Mouse (Mus musculus): Measurements from ENCODE around the gene Magi1.
"Not testable (repeated sequence)": the region's sequence is repeated elsewhere in the genome, so short reads cannot be mapped to it uniquely, and the experiment has no call there.

Magi1 gene

GRCm38 (mm10) chr6:94045180-94045579, 238.5 kb downstream of the Magi1 start:
- DNase-seq: no peak

GRCm38 (mm10) chr6:94043461-94043860, 240.3 kb downstream of the Magi1 start:
- DNase-seq: no peak

DNA sequence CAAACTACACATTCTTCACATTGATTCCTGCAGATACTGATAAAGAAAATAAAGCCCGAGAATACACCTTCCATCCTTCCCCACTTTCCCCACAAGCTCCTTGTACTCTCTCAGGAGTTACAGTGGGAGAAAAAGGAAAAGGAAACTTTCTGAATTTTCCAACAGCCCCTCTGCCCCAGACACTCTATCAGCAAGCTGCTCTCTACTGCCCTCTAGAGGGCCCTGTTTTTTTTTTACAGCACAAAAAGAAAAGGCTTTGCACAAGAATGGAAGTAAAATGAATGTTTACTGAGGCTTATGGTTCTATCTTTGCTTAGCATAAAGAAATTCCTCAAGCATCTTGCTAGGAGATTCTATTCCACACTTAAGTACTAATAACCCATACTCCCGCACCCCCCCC, 243.6 kb downstream of the Magi1 start:
- no peak for DNase-seq

GRCm38 (mm10) chr6:94038897-94039296, 244.8 kb downstream of the Magi1 start:
- no peak for DNase-seq

DNA sequence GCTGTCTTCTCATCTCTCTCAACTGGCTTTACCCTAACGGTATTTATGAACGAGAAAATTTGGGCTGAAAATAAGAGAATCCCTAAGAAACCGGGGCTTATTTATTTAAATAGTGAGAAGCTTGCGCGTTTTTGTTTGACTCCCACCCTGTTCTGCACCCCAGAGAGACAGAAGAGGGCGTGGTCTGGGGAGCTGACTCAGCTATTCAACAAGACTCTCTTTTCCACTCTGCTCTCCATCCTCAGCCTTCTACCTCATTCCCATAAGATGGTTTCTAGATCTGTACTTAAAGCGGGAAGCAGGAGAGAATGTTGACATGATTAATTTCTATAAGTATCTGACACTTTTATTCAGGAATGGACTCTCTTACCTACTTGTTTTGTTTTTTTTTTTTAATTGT, 247.2 kb downstream of the Magi1 start:
- DNase-seq: no peak

DNA sequence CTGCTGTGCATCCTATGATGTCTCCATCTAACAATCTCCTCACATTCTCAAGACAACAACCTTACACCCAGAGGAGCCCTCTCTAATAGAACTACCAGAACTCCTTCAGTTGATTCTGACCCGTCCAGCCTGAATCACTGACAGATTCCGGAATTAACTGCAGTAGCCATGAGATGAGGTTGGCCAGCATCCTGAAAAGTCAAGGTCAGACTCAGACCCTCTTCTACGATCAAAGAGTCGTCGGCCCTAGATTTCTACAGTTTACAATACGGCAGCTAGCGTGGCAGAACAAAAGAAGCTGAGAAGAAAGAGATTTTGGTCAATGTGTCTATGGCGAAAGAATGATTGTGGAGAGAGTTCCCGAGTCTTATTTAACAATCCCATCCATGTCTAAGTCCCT, 257.4 kb downstream of the Magi1 start:
- DNase-seq: no peak

DNA sequence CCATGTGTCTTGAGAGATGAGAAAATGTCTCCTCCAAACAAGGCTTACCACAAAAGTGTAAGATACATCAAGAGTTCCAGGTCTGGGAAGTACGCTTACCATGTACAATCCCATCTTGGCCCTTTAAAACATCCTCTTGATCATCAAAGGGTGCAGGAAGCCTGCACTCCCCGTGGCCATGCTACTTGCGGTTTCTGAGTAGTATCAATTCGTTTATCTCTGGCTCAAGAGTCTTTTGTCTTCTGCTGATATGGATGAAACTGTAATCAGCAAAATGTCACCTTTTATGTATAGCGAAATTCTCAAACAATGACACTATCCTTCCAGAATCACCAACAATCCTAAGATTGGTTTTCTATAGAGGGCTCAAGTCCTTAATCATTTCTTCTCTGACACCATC, 261.3 kb downstream of the Magi1 start:
- DNase-seq: no peak

- no peak for DNase-seq
Measured at GRCm38 (mm10) chr6:94021239-94021962, 262.3 kb downstream of the Magi1 start.

DNA sequence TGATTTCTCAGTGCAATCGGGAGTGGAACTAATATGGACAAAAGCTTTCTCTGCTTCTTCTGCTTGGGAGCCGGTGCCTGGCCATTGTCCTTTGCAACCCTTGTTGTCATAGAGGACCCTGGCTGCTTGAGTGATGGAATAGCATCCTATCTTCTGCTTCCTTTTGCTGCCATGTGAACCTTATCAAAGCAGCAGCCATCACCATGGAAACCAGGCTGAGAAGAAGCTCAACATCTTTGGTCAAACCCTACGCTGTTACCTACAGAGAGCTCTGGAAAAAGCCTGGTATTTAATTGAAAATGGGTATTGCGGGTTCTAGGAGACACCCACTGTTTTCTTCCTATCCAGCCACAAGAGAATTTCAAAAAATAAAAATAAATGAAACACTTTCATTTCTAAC, 263.2 kb downstream of the Magi1 start:
- no peak for DNase-seq

- no peak for DNase-seq
Measured at GRCm38 (mm10) chr6:94019935-94020334, 263.8 kb downstream of the Magi1 start.

- DNase-seq: no peak
Measured at GRCm38 (mm10) chr6:94013761-94014160, 270.0 kb downstream of the Magi1 start.

- no peak for DNase-seq
Measured at GRCm38 (mm10) chr6:94011947-94012346, 271.8 kb downstream of the Magi1 start.

DNA sequence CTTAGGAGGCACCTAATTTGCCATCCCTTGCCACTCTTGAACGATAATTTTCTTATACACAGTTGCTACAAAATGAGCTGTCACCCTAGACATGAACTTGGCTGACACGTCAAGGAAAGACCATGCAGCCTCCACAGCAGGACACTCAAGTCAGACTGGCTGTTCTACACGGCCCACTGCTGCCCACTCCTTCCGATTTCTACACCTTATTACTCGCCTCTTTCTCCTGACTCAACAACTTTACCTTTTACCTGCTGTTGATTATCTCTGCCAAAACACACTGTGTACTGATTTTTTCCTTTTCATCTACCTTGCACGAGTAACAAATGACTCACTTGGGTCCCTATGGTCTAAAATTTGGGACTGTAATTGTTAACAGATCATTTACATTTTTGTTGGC, 272.2 kb downstream of the Magi1 start:
- DNase-seq: no peak

- DNase-seq: no peak
Measured at GRCm38 (mm10) chr6:94008577-94008976, 275.1 kb downstream of the Magi1 start.

GRCm38 (mm10) chr6:94003586-94003985, 280.1 kb downstream of the Magi1 start:
- DNase-seq: not testable (repeated sequence)

GRCm38 (mm10) chr6:93996841-93997485, 286.8 kb downstream of the Magi1 start:
- no peak for DNase-seq

DNA sequence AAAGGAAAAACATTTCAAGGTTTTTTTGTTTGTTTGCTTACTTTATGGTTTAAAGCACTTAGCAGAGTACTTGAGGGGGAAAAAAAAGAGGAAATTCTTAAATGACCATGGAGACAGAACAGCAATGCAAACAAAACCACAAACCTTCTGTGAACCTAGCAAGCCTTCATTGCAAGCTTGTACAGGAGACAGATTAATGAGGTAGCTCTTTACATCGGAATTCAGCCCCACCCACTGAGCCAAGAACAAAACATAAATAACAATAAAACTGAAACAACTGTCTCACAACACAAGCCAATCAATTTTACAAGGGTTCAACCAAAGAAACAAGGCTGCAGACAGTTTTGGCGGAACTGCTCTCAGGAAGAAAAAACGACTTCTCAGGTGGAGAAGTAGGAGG, 296.2 kb downstream of the Magi1 start:
- no peak for DNase-seq

DNA sequence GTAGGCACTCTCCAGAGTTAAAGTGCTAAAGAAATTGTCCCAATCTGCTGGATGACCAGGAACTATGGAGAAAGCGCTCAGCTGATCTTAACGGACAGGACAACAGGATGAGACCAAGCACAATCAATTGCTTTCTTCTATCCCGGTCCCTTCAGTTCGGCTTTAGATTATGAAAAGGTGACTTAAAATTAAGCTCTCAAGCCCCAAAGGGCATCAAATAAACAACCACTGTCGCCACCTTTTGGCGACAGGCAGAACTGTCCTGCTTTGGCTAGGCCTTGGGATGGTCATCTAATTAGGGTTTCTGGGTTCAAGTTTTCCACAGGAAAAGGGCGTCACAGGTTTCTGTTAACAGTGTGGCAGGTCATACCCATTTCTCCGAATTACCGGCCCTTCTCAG, 298.6 kb downstream of the Magi1 start:
- DNase-seq: peak; percentile 28

- no peak for DNase-seq
Measured at GRCm38 (mm10) chr6:93983551-93983950, 300.2 kb downstream of the Magi1 start.

- no peak for DNase-seq
Measured at GRCm38 (mm10) chr6:93981211-93981610, 302.5 kb downstream of the Magi1 start.

GRCm38 (mm10) chr6:93979241-93979640, 304.5 kb downstream of the Magi1 start:
- DNase-seq: no peak

DNA sequence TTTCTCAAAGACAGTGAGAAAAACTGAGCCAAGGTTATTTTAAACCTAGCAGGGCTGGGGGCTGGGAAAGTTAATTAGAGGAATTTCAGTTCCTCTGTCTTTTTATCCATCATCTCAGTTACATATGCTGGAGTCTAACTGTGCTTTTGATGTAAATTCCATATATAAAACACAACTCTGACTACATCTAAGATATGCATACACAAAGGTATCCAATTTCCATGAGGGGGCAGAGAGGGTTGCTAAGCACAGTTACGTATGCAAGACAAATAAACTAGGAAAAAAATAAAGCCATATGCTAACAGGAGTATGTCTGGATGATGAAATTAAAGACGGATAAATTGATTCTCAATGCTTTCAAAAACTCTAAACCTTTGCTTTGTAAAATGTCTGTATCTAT, 315.0 kb downstream of the Magi1 start:
- DNase-seq: no peak

DNA sequence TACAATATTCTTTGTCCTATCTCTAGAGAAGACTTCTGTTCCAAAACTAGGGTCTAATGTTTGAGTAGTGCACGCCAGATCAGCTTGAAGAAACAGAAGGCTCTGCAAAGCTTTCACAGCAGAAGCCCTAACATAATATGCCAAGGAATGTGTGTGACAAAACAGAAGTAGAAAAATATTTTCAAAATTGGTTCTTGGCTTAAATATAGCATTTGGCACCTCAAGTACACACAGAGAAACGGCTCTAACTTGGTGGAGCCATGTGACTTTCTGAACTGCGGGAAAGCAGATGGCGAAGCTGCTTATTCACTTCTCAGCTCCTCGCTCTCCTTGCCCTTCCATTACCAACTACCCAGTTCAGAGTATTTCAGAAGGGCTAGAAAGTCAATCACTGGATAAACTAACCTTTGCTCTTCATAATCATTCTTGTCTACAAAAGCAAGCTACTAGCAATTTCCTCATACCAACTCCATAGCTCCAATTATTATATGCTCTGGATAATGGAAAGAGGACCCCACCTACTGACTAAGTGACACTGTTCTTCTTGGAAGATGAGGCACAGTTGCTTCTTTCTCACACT, 320.9 kb downstream of the Magi1 start:
- no peak for DNase-seq

GRCm38 (mm10) chr6:93961782-93962181, 321.9 kb downstream of the Magi1 start:
- no peak for DNase-seq

Data from cerebellum, adult 11 months (tissue).